Mouse (Mus musculus) cerebellum, adult 9-11 months (tissue): Measurements from ENCODE around the gene AB124611.
"Not testable (repeated sequence)": the region's sequence is repeated elsewhere in the genome, so short reads cannot be mapped to it uniquely, and the experiment has no call there.

Experiments used
- DNase-seq: peaks from one replicate; pipeline ENCODE4 v3.0.0; 2022

AB124611 gene

DNA sequence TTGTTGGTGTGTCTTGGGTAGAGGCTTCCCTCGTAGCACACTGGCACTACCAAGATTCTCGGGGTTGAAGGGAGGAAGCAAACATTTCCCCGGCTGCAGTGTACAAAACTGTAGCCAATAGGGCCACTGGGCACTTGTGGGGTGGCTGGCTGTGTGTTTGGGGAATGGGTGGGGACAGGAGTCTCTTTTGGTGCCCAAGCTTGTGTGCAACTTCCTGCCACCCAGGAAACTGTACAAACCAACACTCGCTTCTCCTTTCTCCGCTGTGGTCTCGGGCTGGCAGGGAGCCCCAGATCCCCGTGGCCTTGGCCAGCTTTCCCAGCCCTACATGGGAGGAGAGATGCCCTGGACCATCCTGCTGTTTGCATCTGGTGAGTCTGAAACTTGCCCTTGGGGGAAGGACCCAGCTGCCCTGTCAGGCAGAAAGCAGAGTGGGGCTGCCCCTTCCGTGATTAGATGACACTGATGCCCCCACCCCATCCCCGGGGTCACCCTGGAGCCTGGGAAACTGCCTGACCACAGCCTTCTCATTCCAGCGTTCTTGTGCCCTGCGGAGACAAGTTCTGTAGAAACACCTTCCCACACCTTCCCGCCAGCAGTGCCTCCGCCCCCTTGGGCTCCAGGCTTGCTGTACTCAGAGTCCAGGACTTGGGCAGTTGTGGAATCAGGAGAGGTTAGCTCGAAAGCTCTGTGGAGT is at the start of gene AB124611:
Gene AB124611, plus strand, starts transcription at position 240 of the 697 bp plus-strand sequence.
- no peak for DNase-seq

DNA sequence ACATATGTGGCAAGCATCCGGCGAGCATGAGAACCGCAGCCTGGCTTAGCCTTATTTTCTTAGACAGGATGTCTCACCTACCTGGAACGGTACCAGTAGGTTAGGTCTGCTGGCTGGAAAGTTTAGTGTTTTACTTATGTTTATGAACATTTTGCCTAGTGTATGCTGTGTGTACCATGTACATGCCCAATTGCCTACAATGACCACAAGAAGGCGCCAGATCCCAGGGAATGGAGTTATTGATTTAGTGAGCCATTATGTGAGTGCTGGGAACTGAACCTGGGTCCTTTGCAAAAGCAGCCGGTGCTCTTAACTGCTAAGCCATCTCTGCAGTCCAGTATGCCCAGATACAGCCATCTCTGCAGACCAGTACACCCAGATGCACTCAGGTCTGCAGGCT is 48.3 kb upstream of the AB124611 start:
- no peak for DNase-seq

- DNase-seq: no peak
Observed at GRCm38 (mm10) chr9:21484065-21484464, 41.9 kb upstream of the AB124611 start.

DNA sequence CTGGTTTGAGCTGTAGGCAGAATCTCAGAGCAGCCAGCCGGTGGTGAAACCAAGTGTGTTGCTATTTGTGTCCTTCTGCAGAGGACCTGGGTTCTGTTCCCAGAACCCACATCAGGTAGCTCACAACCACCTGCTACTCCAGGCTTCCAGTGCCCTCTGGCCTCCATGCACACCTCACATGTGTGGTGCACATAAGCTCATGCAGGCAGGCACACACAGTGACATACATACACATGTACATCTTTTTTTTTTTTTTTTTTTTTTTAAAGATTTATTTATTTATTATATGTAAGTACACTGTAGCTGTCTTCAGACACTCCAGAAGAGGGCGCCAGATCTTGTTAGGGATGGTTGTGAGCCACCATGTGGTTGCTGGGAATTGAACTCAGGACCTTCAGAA is 37.7 kb upstream of the AB124611 start:
- DNase-seq: not testable (repeated sequence)

- no peak for DNase-seq
Observed at GRCm38 (mm10) chr9:21490696-21491095, 35.3 kb upstream of the AB124611 start.

GRCm38 (mm10) chr9:21493907-21494306 is 32.1 kb upstream of the AB124611 start:
- DNase-seq: no peak

- DNase-seq: no peak
Observed at GRCm38 (mm10) chr9:21494726-21495125, 31.2 kb upstream of the AB124611 start.

- no peak for DNase-seq
Observed at GRCm38 (mm10) chr9:21496308-21497049, 29.5 kb upstream of the AB124611 start.

DNA sequence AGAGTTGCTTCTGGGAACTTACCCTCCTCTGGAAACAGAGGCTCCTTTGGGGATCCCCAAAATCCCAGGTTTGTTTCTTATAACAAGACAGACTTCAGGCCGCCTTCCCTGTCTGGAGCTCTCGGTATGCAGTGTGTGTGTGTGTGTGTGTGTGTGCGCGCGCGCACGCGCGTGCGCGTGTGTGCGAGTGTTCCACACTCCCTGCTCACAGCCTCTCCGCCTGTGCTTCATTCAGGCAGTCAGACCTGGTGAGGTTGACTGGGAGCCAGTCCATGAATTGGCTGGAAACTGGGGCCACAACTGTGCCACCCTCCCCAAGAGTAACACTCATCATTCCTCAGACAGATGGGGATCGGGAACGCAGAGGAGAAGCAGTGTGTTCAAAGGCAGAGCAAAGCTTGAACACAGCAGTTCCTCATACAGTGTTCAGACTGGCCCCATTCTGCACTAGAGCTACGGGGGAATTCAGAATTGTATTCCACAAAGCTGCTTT is 28.9 kb upstream of the AB124611 start:
- DNase-seq: no peak

GRCm38 (mm10) chr9:21497664-21498063 is 28.3 kb upstream of the AB124611 start:
- DNase-seq: no peak

DNA sequence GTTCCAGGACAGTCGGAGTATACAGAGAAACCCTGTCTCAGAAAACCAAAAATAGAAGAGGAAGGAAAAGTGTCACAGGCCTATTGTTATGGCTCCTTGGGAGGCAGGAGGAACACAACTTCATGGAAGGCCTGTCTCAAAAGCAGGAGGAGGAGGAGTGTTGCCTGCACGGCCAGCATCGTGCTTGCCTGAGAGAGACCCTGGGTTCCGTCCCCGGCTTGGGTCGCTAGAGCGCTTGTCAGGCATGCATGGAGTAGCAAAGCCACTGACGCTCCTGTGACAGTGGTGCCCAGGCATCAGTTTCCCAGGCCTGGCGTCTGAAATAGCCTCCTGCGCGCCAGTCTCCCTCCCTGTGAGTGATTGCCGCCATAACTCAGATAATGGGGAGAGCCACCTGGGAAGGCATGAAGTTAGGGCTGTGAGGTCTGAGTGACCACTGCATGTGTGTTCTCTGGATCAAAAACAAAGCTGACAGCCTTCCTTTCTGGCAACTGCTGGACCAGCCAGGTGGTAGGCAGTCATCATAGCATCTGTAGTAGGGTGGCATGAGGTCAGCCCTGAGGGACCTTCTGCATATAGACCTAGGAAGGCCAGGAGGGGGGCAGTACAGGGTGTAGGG is 27.6 kb upstream of the AB124611 start:
- no peak for DNase-seq

DNA sequence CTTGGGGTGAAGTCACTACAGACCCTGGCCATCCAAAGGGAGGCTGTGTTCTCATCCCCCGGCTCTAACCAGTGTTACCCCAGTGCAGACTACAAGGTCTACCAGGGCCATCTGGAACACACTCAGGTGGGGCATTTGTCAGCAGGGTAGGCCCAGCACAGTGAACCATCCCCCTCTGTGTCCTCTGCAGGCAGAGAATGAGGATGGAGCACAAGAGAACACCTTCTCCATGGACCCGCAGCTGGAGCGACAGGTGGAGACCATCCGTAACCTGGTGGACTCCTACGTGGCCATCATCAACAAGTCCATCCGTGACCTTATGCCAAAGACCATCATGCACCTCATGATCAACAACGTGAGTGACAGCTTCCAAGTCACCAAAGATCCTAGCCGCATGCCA is 22.6 kb upstream of the AB124611 start:
- DNase-seq: no peak

- DNase-seq: no peak
Observed at GRCm38 (mm10) chr9:21505767-21506166, 20.2 kb upstream of the AB124611 start.

DNA sequence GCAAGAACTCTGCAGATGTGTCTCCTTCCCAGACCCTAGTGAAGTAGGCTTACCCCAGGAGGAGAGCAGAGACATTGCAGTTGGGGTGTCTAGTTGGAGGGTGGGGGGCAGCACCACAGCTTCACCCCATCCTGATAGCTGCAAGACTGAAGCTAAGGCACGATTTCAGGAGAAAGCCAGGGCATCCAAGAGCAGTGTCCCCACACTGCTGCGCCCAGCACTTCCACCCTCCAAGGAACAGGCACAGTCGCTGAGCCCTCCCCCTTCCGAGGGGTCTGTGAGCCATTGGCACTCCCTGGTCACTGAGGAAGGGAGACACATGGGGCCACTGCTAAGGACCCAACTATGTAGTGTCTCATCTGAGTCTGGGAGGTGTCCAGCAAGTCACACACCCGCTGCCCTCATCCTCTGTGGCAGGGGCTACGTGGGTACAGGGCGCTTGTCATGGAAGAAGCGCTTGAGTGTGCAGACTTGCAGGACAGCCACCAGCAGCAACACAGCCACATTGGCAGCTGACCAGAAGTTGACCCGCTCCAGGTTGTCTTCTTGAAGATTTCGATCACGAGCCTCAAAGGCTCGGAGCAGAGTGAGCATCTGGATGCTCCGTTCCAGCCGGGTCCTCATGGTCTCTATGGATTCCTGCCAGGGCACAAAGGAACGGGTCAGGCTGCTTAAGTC is 18.1 kb upstream of the AB124611 start:
- peak; percentile 64 for DNase-seq

GRCm38 (mm10) chr9:21508871-21509404 is 17.0 kb upstream of the AB124611 start:
- peak; percentile 49 for DNase-seq

DNA sequence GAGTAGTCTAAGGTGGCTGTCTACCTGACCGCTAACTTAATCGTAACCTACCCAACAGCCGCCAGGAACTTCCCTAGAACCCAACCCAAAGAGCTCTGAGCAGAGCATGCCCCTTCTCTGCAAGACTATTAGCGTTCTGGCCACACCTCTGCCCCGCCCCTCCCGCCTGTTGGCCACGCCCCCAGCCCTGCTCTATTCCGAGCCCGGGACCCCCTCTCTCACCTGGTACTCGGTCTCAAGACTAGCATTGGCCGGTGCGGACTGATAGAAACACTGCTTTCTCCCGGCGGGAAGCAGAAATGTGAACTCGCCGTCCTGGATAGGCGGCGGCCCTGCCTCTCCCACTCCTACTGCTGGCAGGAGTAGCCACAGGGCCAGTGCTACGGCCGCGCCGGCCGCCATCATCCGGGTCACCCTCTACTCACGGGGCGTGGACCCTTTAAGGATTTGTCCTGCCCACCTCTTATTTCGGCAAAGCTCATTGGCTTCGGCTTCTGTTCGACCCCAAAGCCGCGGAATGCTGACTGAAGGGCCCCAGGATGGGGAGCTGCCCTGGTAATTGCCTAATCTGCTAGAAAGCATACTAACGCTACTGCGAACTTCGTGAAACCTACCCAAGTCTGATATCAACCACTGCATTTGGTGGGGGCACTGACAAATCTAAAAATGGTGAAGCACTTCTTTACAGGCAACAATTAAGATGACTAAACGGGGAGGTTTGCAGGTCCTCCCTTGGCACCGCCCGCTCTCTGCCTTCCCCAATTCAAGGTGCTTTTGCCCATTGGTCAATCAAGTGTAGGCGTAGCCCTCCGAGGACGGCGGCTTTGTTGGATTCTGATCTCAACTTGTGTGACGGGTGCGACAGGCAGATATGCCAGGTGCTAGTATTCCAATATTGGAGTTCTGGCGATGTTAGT is 15.9 kb upstream of the AB124611 start, which contains the start of gene Tmed1:
Gene Tmed1, minus strand, starts transcription at position 481 of the 917 bp plus-strand sequence.
- peak; percentile 96 for DNase-seq

GRCm38 (mm10) chr9:21510689-21511015 is 15.3 kb upstream of the AB124611 start:
- no peak for DNase-seq

DNA sequence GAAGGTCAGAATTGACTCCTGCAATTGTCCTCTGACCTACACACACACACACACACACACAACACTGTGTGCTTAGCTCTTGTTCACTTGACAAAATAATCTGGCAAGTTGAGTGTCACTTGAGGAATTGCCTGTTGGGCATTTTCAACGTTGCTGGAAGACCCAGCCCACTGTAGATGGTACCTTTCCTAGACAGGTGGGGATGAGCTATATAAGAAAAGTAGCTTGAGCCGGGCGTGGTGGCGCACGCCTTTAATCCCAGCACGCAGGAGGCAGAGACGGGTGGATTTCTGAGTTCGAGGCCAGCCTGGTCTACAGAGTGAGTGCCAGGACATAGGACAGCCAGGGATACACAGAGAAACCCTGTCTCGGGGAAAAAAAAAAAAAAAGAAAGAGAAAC is 14.9 kb upstream of the AB124611 start:
- peak; percentile 52 for DNase-seq

DNA sequence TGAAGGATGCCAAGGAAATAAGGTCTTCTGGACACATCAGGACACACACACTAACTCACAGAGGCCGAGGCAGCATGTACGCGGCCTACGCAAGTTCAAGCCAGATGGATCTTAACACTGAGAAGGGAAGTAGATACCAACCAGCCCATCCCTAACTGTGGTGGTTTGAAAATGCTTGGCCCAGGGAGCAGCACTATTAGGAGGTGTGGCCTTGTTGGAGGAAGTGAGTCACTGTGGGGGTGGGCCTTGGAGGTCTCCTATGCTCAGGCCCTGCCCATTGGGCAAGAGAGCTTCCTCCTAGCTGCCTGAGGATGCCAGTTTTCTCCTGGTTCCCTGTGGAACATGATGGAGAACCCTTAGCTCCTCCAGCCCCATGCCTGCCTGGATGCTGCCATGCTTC is 12.5 kb upstream of the AB124611 start:
- DNase-seq: no peak

GRCm38 (mm10) chr9:21517947-21518495 is 8.0 kb upstream of the AB124611 start:
- no peak for DNase-seq

DNA sequence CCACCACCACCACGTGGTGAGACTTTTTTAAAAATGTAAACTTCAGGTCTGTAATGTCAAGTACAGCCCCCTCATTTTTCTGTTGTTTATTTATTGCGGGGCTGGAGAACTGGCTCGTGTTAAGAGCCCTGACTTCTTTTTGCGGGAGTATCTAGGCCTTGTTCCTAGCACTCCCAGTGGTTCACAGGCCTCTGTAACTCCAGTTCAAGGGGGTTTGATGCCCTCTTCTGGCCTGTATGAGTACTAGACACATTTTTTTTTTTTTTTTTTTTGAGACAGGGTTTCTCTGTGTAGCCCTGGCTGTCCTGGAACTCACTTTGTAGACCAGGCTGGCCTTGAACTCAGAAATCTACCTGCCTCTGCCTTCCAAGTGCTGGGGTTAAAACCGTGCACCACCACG is 7.3 kb upstream of the AB124611 start:
- not testable (repeated sequence) for DNase-seq
